Mouse (Mus musculus): Measurements from ENCODE around the gene Ptma.

GRCm38 (mm10) chr1:86501114-86501532 lies 25.4 kb upstream of the Ptma start:
- no peak for TF ChIP-seq POLR2A (IDR thresholded peaks at IDR 0.05; ENCODE audit: control insufficient read depth, extremely low read depth, insufficient read depth, low read length, poor library complexity)
- TF ChIP-seq CTCF (IDR thresholded peaks at IDR 0.05; ENCODE audit: borderline replicate concordance, control insufficient read depth, extremely low read depth, insufficient read depth, low read length, poor library complexity), result peak; percentile 83

All from thymus, adult 2 months (tissue).